Mouse (Mus musculus) hindbrain, embryonic 13.5 days (tissue): Measurements from ENCODE around the gene Gm20388. TPM values are rescaled to one million over a fixed set of nuclear protein-coding genes. Genes with fewer than 3 reads are reported as not detected.

Experiments
- ATAC-seq: fragments of 200-750 bp; cut with Nextera tagmentation; 2 replicates; pipeline ENCODE4 v1.8.0; 2017; ENCODE audit warnings: moderate TSS enrichment; ENCODE audit not compliant: low FRiP score
- H3K27ac ChIP-seq: fragments of 300-500 bp; sonication (generic); 2 replicates; pipeline ENCODE4 v1.5.1; 2015; ENCODE audit warnings: inconsistent platforms, mild to moderate bottlenecking, moderate library complexity
- H3K27me3 ChIP-seq: fragments of 300-500 bp; sonication (generic); 2 replicates; pipeline ENCODE4 v1.6.1; 2015; ENCODE audit warnings: mild to moderate bottlenecking, inconsistent platforms
- H3K36me3 ChIP-seq: fragments of 300-500 bp; sonication (generic); 2 replicates; pipeline ENCODE4 v1.6.1; 2015; ENCODE audit warnings: mild to moderate bottlenecking, inconsistent platforms
- H3K4me1 ChIP-seq: fragments of 300-500 bp; sonication (generic); replicated peaks from 2 replicates; pipeline ENCODE4 v1.6.1; 2015; ENCODE audit warnings: inconsistent platforms
- H3K4me2 ChIP-seq: fragments of 300-500 bp; sonication (generic); 2 replicates; pipeline ENCODE4 v1.6.1; 2015; ENCODE audit warnings: inconsistent platforms, mild to moderate bottlenecking, moderate library complexity
- H3K4me3 ChIP-seq: fragments of 300-500 bp; sonication (generic); 2 replicates; pipeline ENCODE4 v1.5.1; 2015; ENCODE audit warnings: mild to moderate bottlenecking, inconsistent platforms
- H3K9ac ChIP-seq: fragments of 300-500 bp; sonication (generic); 2 replicates; pipeline ENCODE4 v1.6.1; 2015; ENCODE audit warnings: mild to moderate bottlenecking, inconsistent platforms
- H3K9me3 ChIP-seq: fragments of 300-500 bp; sonication (generic); 2 replicates; pipeline ENCODE4 v1.6.1; 2016; ENCODE audit warnings: inconsistent platforms
- WGBS: fragments of 180-500 bp; shearing (Covaris S2); methylation state at CpG from one replicate; pipeline ENCODE4 v1.1.7; 2015; 5-methylcytosine and 5-hydroxymethylcytosine counted together
- polyA plus RNA-seq: library from polyadenylated mRNA; unstranded; fragments of >200 nt; fragmentation: Nextera tagmentation; extraction: Ambion mirVana; gene quantifications from 2 replicates; pipeline ENCODE4 v1.2.1, GENCODE M21; 2015

Gene Gm20388
- polyA plus RNA-seq, 1 experiment from 2014 or later: 1.9 TPM

- no peak for ATAC-seq
These were observed 3821.7 kb downstream of the Gm20388 start for GRCm38 (mm10) chr8:123732332-123732731.

GRCm38 (mm10) chr8:123734486-123734885 is 3823.8 kb downstream of the Gm20388 start:
- ATAC-seq: no peak
- no peak overlapping the region for H3K4me3 ChIP-seq
- H3K9me3 ChIP-seq: no peaks in the 10 kb centered on the region
- no peak overlapping the region for H3K9ac ChIP-seq
- H3K4me1 ChIP-seq: peaks cover 13% of the 10 kb centered on the region
- no peak overlapping the region for H3K27ac ChIP-seq
- H3K36me3 ChIP-seq: no peaks in the 10 kb centered on the region
- no peak overlapping the region for H3K4me2 ChIP-seq
- H3K27me3 ChIP-seq: peaks cover 25% of the 10 kb centered on the region; the same call in 1 of the 2 replicates
- 82% methylated on average over 8 of the region's 8 CpGs for WGBS

More at GRCm38 (mm10) chr8:123732332-123732731, 3821.7 kb downstream of the Gm20388 start:
- peaks cover 33% of the 10 kb centered on the region for H3K4me1 ChIP-seq
- 43% methylated on average over 4 of the region's 4 CpGs for WGBS
- no peaks in the 10 kb centered on the region for H3K9me3 ChIP-seq
- no peak overlapping the region for H3K4me2 ChIP-seq
- no peak overlapping the region for H3K9ac ChIP-seq
- H3K27me3 ChIP-seq: peaks cover 28% of the 10 kb centered on the region; the same call in 1 of the 2 replicates
- H3K36me3 ChIP-seq: no peaks in the 10 kb centered on the region
- H3K4me3 ChIP-seq: no peak overlapping the region
- no peak overlapping the region for H3K27ac ChIP-seq

GRCm38 (mm10) chr8:123736974-123737373 is 3826.3 kb downstream of the Gm20388 start:
- H3K4me1 ChIP-seq: peaks cover 10% of the 10 kb centered on the region
- ATAC-seq: no peak
- H3K9ac ChIP-seq: no peak overlapping the region
- H3K27me3 ChIP-seq: peaks cover 15% of the 10 kb centered on the region; the same call in 1 of the 2 replicates
- no peaks in the 10 kb centered on the region for H3K36me3 ChIP-seq
- H3K4me3 ChIP-seq: no peak overlapping the region
- H3K9me3 ChIP-seq: no peaks in the 10 kb centered on the region
- no peak overlapping the region for H3K4me2 ChIP-seq
- no peak overlapping the region for H3K27ac ChIP-seq
- WGBS: 81% methylated on average over 9 of the region's 9 CpGs

GRCm38 (mm10) chr8:123740263-123740662 is 3829.6 kb downstream of the Gm20388 start:
- Histone ChIP-seq H3K27me3 (0 out of 2 replicates have a peak, but pooled peaks cover 6% of the 10 kb centered on the region), H3K9ac (no peak overlapping the region), H3K27ac (no peak overlapping the region), H3K4me1 (peaks cover 10% of the 10 kb centered on the region), H3K4me2 (no peak overlapping the region), H3K4me3 (no peak overlapping the region), H3K36me3 (no peaks in the 10 kb centered on the region), H3K9me3 (no peaks in the 10 kb centered on the region)
- no peak for ATAC-seq
- 74% methylated on average over 4 of the region's 4 CpGs for WGBS

- Histone ChIP-seq H3K36me3 (no peaks in the 10 kb centered on the region), H3K9ac (no peak overlapping the region), H3K27me3 (0 out of 2 replicates have a peak, but pooled peaks cover 3% of the 10 kb centered on the region), H3K4me3 (no peak overlapping the region), H3K27ac (no peak overlapping the region), H3K4me1 (peaks cover 10% of the 10 kb centered on the region), H3K9me3 (no peaks in the 10 kb centered on the region), H3K4me2 (no peak overlapping the region)
- no peak for ATAC-seq
- WGBS: 49% methylated on average over 9 of the region's 9 CpGs
These were observed 3830.6 kb downstream of the Gm20388 start for GRCm38 (mm10) chr8:123741232-123741631.

GRCm38 (mm10) chr8:123746488-123746887 is 3835.8 kb downstream of the Gm20388 start:
- Histone ChIP-seq H3K27me3 (no peaks in the 10 kb centered on the region), H3K4me1 (peaks cover under 1% of the 10 kb centered on the region)
- WGBS: 95% methylated on average over 4 of the region's 4 CpGs

GRCm38 (mm10) chr8:123747772-123748171 is 3837.1 kb downstream of the Gm20388 start:
- Histone ChIP-seq H3K27ac (no peak overlapping the region), H3K4me1 (peaks cover 5% of the 10 kb centered on the region), H3K4me3 (no peak overlapping the region), H3K9ac (no peak overlapping the region), H3K36me3 (no peaks in the 10 kb centered on the region), H3K27me3 (no peaks in the 10 kb centered on the region), H3K9me3 (no peaks in the 10 kb centered on the region), H3K4me2 (no peak overlapping the region)
- ATAC-seq: no peak
- 57% methylated on average over 5 of the region's 5 CpGs for WGBS

More at GRCm38 (mm10) chr8:123746488-123746887, 3835.8 kb downstream of the Gm20388 start:
- Histone ChIP-seq H3K4me2 (no peak overlapping the region), H3K27ac (no peak overlapping the region), H3K9ac (no peak overlapping the region), H3K4me3 (no peak overlapping the region), H3K36me3 (no peaks in the 10 kb centered on the region), H3K9me3 (no peaks in the 10 kb centered on the region)
- no peak for ATAC-seq

GRCm38 (mm10) chr8:123750171-123750693 is 3839.6 kb downstream of the Gm20388 start:
- no peak overlapping the region for H3K9ac ChIP-seq
- no peaks in the 10 kb centered on the region for H3K9me3 ChIP-seq
- ATAC-seq: no peak
- no peaks in the 10 kb centered on the region for H3K36me3 ChIP-seq
- no peak overlapping the region for H3K4me3 ChIP-seq
- H3K27ac ChIP-seq: no peak overlapping the region
- no peak overlapping the region for H3K4me2 ChIP-seq
- WGBS: 81% methylated on average over 5 of the region's 5 CpGs
- H3K27me3 ChIP-seq: peaks cover 7% of the 10 kb centered on the region; the same call in 1 of the 2 replicates
- peaks cover 26% of the 10 kb centered on the region for H3K4me1 ChIP-seq

GRCm38 (mm10) chr8:123752773-123753468 is 3842.3 kb downstream of the Gm20388 start:
- Histone ChIP-seq H3K36me3 (no peaks in the 10 kb centered on the region), H3K4me1 (peaks cover 26% of the 10 kb centered on the region), H3K9me3 (no peaks in the 10 kb centered on the region), H3K27ac (peak overlapping the region; percentile 42; the same call in 1 of the 2 replicates), H3K4me2 (no peak overlapping the region), H3K9ac (no peak overlapping the region), H3K27me3 (peaks cover 7% of the 10 kb centered on the region; the same call in 1 of the 2 replicates), H3K4me3 (no peak overlapping the region)
- WGBS: 47% methylated on average over 13 of the region's 13 CpGs
- ATAC-seq: peak; percentile 72

- H3K27me3 ChIP-seq: peaks cover 7% of the 10 kb centered on the region; the same call in 1 of the 2 replicates
- 0 out of 2 replicates have a peak, but pooled peaks have one; percentile 33 for ATAC-seq
- peak overlapping the region; percentile 34 for H3K4me2 ChIP-seq
- H3K4me3 ChIP-seq: no peak overlapping the region; the same call in 1 of the 2 replicates
- H3K9ac ChIP-seq: peak overlapping the region; percentile 43; the same call in 1 of the 2 replicates
- peak overlapping the region; percentile 42; the same call in 1 of the 2 replicates for H3K27ac ChIP-seq
- peaks cover 26% of the 10 kb centered on the region for H3K4me1 ChIP-seq
- WGBS: 6% methylated on average over 18 of the region's 18 CpGs
- no peaks in the 10 kb centered on the region for H3K36me3 ChIP-seq
- no peaks in the 10 kb centered on the region for H3K9me3 ChIP-seq
These were observed 3843.1 kb downstream of the Gm20388 start for GRCm38 (mm10) chr8:123753604-123754375.

GRCm38 (mm10) chr8:123754538-123755431 is 3844.1 kb downstream of the Gm20388 start:
- no peak overlapping the region for H3K27ac ChIP-seq
- H3K9ac ChIP-seq: no peak overlapping the region
- WGBS: 73% methylated on average over 13 of the region's 13 CpGs
- no peak for ATAC-seq
- no peaks in the 10 kb centered on the region for H3K9me3 ChIP-seq
- no peaks in the 10 kb centered on the region for H3K36me3 ChIP-seq
- peaks cover 31% of the 10 kb centered on the region for H3K4me1 ChIP-seq
- H3K27me3 ChIP-seq: peaks cover 7% of the 10 kb centered on the region; the same call in 1 of the 2 replicates
- no peak overlapping the region for H3K4me2 ChIP-seq
- H3K4me3 ChIP-seq: no peak overlapping the region
